Mouse (Mus musculus): ENCODE measurements around the gene Smo. TPM values are rescaled to one million over a fixed set of nuclear protein-coding genes. Genes with fewer than 3 reads are reported as not detected.

Smo gene
- total and polyA plus RNA-seq, 2 experiments from 2014 or later: 8.3 to 38.2 TPM

DNA sequence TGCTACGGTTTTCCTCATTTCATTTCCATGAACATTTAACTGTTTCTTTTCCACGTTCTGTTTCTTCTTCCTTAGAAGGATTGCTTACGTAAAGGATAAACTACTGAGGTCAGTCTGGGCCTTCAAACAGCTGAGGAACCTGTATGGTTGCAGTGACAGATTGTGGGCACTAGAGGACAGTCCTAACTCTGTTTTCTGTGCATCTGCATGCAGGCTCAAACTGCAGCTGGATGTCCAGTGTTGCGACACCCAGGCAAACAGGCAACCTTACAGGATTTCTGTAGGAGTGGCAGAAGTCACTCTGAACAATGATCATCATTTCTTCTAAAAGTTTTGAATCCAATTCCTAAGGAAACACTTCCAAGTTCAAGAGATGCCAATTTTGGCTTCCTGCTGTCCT lies 27.2 kb downstream of the Smo start:
- Histone ChIP-seq H3K27ac (ENCODE audit: low read depth, low read length) (no peak overlapping the region), H3K9ac (no peak overlapping the region), H3K27me3 (ENCODE audit: insufficient read depth, low read length) (no peaks in the 10 kb centered on the region), H3K36me3 (ENCODE audit: insufficient read depth) (peaks cover 5% of the 10 kb centered on the region; the same call in 1 of the 2 replicates), H3K4me3 (ENCODE audit: low read depth, low read length) (no peak overlapping the region), H3K4me1 (ENCODE audit: insufficient read depth) (no peaks in the 10 kb centered on the region), H3K4me2 (ENCODE audit: low read depth) (no peak overlapping the region), H3K9me3 (ENCODE audit: low read length) (no peaks in the 10 kb centered on the region)
- ATAC-seq (no peak), DNase-seq (no peak)
- 65% methylated on average over 4 of the region's 4 CpGs for WGBS
- TF ChIP-seq CTCF (IDR thresholded peaks at IDR 0.05; ENCODE audit: low read depth): peak; percentile 66

GRCm38 (mm10) chr6:29766874-29767273 lies 31.6 kb downstream of the Smo start:
- no peaks in the 10 kb centered on the region for H3K36me3 ChIP-seq (ENCODE audit: insufficient read depth)
- DNase-seq (no peak), ATAC-seq (no peak)
- no peaks in the 10 kb centered on the region for H3K4me1 ChIP-seq (ENCODE audit: insufficient read depth)
- no peak overlapping the region for H3K27ac ChIP-seq (ENCODE audit: low read depth, low read length)
- WGBS: 96% methylated on average over 2 of the region's 2 CpGs
- no peaks in the 10 kb centered on the region for H3K9me3 ChIP-seq (ENCODE audit: low read length)
- no peak overlapping the region for H3K4me2 ChIP-seq (ENCODE audit: low read depth)
- TF ChIP-seq CTCF (IDR thresholded peaks at IDR 0.05; ENCODE audit: low read depth): peak; percentile 14; the same call in 1 of the 2 replicates
- no peak overlapping the region for H3K4me3 ChIP-seq (ENCODE audit: low read depth, low read length)
- no peak overlapping the region for H3K9ac ChIP-seq
- no peaks in the 10 kb centered on the region for H3K27me3 ChIP-seq (ENCODE audit: insufficient read depth, low read length)

- DNase-seq: peak; percentile 98
- H3K9ac ChIP-seq: peak within 1 kb of the TSS; percentile 87
- WGBS: 1% methylated on average over 57 of the region's 61 CpGs
- H3K9me3 ChIP-seq (ENCODE audit: low read length): no peaks in the 10 kb centered on the region
- peak; percentile 99 for ATAC-seq
- no peaks in the 10 kb centered on the region for H3K27me3 ChIP-seq (ENCODE audit: insufficient read depth, low read length)
- peak within 1 kb of the TSS; percentile 91 for H3K27ac ChIP-seq (ENCODE audit: low read depth, low read length)
- H3K4me2 ChIP-seq (ENCODE audit: low read depth): peak within 1 kb of the TSS; percentile 47
- TF ChIP-seq CTCF (IDR thresholded peaks at IDR 0.05; ENCODE audit: low read depth): no peak
- no peaks in the 10 kb centered on the region for H3K36me3 ChIP-seq (ENCODE audit: insufficient read depth)
- no peaks in the 10 kb centered on the region for H3K4me1 ChIP-seq (ENCODE audit: insufficient read depth)
- peak within 1 kb of the TSS; percentile 86 for H3K4me3 ChIP-seq (ENCODE audit: low read depth, low read length)
Measured at GRCm38 (mm10) chr6:29767813-29768660, 32.7 kb downstream of the Smo start, which contains the start of gene Ahcyl2. Gene Ahcyl2 (plus strand): TSS chr6:29768011.

DNA sequence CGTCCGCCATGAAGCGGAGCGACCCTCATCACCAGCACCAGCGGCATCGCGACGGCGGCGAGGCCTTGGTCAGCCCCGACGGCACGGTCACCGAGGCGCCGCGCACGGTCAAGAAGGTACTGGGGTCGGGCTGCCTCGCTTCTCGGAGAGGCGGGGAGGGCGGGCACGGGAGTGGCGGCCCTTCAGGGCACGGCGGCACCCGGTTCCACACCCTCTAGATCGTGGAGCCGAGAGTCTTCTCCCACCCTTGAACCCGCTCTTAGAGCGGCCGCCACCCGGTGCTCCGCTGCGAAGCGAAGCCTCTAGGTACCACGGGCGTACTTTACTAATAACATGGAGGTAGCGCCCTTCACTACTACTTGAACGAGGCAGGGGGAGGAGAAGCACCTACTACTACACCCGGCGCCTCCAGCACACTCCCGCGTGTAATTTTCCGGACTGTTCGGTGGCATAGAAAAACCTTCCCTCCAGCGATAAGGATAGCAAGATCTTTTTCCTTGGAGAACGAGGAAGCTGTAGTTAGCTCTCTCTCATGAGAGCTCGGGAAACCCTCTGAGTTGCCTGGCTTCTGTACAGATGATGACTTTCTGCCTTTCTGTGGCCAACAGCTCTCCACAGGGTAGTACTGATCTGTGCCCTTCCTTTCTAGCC lies 33.6 kb downstream of the Smo start:
- no peaks in the 10 kb centered on the region for H3K4me1 ChIP-seq (ENCODE audit: insufficient read depth)
- ATAC-seq: no peak; the same call in 1 of the 2 replicates
- 0% methylated on average over 50 of the region's 50 CpGs for WGBS

GRCm38 (mm10) chr6:29770672-29771321 lies 35.5 kb downstream of the Smo start:
- no peaks in the 10 kb centered on the region for H3K4me1 ChIP-seq (ENCODE audit: insufficient read depth)
- H3K9me3 ChIP-seq (ENCODE audit: low read length): no peaks in the 10 kb centered on the region
- no peaks in the 10 kb centered on the region for H3K36me3 ChIP-seq (ENCODE audit: insufficient read depth)
- no peaks in the 10 kb centered on the region for H3K27me3 ChIP-seq (ENCODE audit: insufficient read depth, low read length)
- no peak for TF ChIP-seq CTCF (IDR thresholded peaks at IDR 0.05; ENCODE audit: low read depth)
- DNase-seq (no peak), ATAC-seq (no peak)
- H3K27ac ChIP-seq (ENCODE audit: low read depth, low read length): no peak overlapping the region
- no peak overlapping the region for H3K9ac ChIP-seq
- 66% methylated on average over 2 of the region's 2 CpGs for WGBS
- no peak overlapping the region for H3K4me3 ChIP-seq (ENCODE audit: low read depth, low read length)
- no peak overlapping the region for H3K4me2 ChIP-seq (ENCODE audit: low read depth)

More for the DNA sequence above, 33.6 kb downstream of the Smo start:
- Histone ChIP-seq H3K4me3 (ENCODE audit: low read depth, low read length) (peak overlapping the region; percentile 86), H3K27ac (ENCODE audit: low read depth, low read length) (peak overlapping the region; percentile 91), H3K9me3 (ENCODE audit: low read length) (no peaks in the 10 kb centered on the region), H3K9ac (peak overlapping the region; percentile 87), H3K4me2 (ENCODE audit: low read depth) (peak overlapping the region; percentile 47), H3K27me3 (ENCODE audit: insufficient read depth, low read length) (no peaks in the 10 kb centered on the region), H3K36me3 (ENCODE audit: insufficient read depth) (no peaks in the 10 kb centered on the region)
- no peak for TF ChIP-seq CTCF (IDR thresholded peaks at IDR 0.05; ENCODE audit: low read depth)
- peak; percentile 63 for DNase-seq

GRCm38 (mm10) chr6:29772236-29772635 lies 36.9 kb downstream of the Smo start:
- Histone ChIP-seq H3K4me3 (ENCODE audit: low read depth, low read length) (no peak overlapping the region), H3K9me3 (ENCODE audit: low read length) (no peaks in the 10 kb centered on the region), H3K27me3 (ENCODE audit: insufficient read depth, low read length) (no peaks in the 10 kb centered on the region), H3K27ac (ENCODE audit: low read depth, low read length) (no peak overlapping the region), H3K4me2 (ENCODE audit: low read depth) (no peak overlapping the region), H3K4me1 (ENCODE audit: insufficient read depth) (no peaks in the 10 kb centered on the region), H3K36me3 (ENCODE audit: insufficient read depth) (no peaks in the 10 kb centered on the region), H3K9ac (no peak overlapping the region)
- no peak for TF ChIP-seq CTCF (IDR thresholded peaks at IDR 0.05; ENCODE audit: low read depth)
- DNase-seq: no peak
- ATAC-seq: no peak
- WGBS: 45% methylated on average over 3 of the region's 3 CpGs

All from forebrain, postnatal 0 days (tissue).